Comparison of ENCODE assay signal across 1 mouse cellular context in the genomic region with DNA sequence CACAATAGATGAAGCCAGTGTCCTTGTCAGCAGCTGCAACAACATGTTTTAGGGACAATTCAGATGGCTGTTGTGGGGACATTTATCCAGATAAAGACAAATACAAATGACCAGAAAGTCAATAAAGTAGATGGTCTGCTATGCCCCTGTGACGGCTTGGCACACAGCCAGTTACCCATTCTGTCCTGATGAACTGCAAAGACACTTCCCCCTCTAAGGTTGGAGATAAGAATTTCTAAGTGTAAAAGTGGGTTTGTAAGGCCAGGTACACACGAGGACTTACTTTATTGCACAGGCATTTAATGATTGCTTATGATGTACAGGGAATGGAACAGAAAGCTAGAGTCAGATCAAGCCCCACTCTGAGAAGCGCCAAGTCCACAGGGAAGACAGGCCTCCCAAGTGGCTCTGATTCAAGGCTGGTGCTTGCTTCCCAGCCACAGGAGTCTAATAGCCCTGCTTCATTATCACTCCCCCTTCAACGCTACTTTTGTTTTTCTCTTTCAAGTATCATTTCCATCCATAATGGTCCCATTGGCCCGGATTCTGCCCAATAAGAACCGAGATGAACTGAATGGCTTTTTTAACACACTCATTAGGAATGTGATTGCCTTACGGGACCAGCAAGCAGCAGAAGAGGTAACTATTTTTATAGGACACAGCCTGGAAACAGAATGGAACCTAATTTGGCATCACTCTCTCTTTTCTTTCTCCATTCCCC.
TF ChIP-seq lines count a peak whose summit lies in the region.

No protein-coding gene starts in this region.

TF ChIP-seq in MEL, 35 proteins besides CTCF, POLR2A, EP300 and RAD21:
- TF ChIP-seq ZNF384 (IDR thresholded peaks at IDR 0.05; ENCODE audit: low read depth, low read length) (no peak), ZMIZ1 (IDR thresholded peaks at IDR 0.05; ENCODE audit: low read depth, low read length) (no peak), ZKSCAN1 (IDR thresholded peaks at IDR 0.05; ENCODE audit: low read depth, low read length) (no peak), POLR2AphosphoS2 (IDR thresholded peaks at IDR 0.05; ENCODE audit: low read length) (no peak), NRF1 (IDR thresholded peaks at IDR 0.05; ENCODE audit: insufficient read depth, low read depth, low read length, poor library complexity, severe bottlenecking) (no peak), ELF1 (IDR thresholded peaks at IDR 0.05; ENCODE audit: low read depth, low read length) (no peak), BHLHE40 (IDR thresholded peaks at IDR 0.05; ENCODE audit: borderline replicate concordance, low read depth, low read length) (peak; percentile 28; the same call in 1 of the 2 replicates), MEF2A (IDR thresholded peaks at IDR 0.05; ENCODE audit: extremely low read depth, insufficient replicate concordance, low read depth, low read length, poor library complexity, severe bottlenecking) (no peak), GABPA (IDR thresholded peaks at IDR 0.05; ENCODE audit: low read depth, low read length) (no peak), SMC3 (IDR thresholded peaks at IDR 0.05; ENCODE audit: low read depth, low read length) (0 out of 2 replicates have a peak, but pooled peaks have one; percentile 9), MAFK (IDR thresholded peaks at IDR 0.05; ENCODE audit: borderline replicate concordance, low read depth, low read length) (no peak), MAZ (IDR thresholded peaks at IDR 0.05; ENCODE audit: low read depth, low read length) (no peak), NELFE (IDR thresholded peaks at IDR 0.05; ENCODE audit: low read depth, low read length) (no peak), GATA1 (IDR thresholded peaks at IDR 0.05; ENCODE audit: low read depth, low read length) (peak; percentile 63)
